Mouse (Mus musculus): ENCODE measurements around the gene Ndrg3. TPM values are rescaled to one million over a fixed set of nuclear protein-coding genes. Genes with fewer than 3 reads are reported as not detected.

Gene Ndrg3
- 22.8 and 25.4 TPM in 2 replicates for polyA plus RNA-seq (2015; fragmentation: Nextera tagmentation; extraction: Ambion mirVana)

DNA sequence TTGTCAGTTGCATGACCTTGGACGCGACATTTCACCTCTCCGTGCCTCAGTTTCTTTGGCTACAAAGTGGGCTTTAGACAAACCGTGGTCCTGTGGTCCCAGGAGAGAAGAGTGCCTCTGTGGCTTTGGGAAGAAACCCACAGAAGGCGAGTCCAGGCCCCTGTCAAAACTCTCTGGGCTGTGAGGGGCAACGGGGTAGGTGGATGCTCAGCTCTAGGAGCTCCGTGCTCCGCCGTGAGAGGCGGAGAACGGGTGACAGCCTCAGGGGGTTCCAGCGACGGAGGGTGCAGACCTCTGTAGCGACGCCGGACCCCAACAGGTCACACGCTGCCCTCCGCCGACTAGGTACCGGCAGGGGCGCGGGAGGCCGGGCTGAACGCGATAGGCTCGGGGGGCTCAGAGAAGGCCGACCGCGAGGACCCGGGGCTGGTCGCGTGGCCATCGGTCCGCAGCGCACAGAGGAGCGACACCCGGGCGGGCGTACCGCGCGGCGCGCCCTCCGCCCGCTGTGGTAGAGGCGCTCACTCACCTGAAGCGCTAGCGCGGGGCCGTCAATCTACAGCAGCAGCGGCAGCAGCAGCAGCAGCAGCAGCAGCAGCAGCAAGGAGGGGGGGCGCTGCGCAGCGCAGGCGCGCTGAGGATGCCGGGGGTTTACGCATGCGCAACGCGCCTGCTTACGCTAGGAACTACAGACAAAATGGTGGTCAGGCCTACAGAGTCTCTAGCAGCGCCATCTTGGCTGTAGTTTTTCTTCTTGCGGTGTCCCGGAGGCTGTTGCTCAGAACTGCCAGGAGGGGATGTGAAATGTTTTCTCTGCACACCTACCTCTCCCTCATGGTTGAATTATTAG is at the start of gene Ndrg3:
Ndrg3 (minus strand) TSS at position 587 of the 850 bp plus-strand sequence.
- under 1% methylated on average over 45 of the region's 66 CpGs for WGBS
- H3K9ac ChIP-seq (replicated peaks; ENCODE audit: low read depth) = peak within 1 kb of the TSS; percentile 76
- no peaks in the 10 kb centered on the region for H3K9me3 ChIP-seq (ENCODE audit: low read length)
- peaks cover 3% of the 10 kb centered on the region; the same call in 1 of the 2 replicates for H3K4me1 ChIP-seq (ENCODE audit: insufficient read depth, low read depth, low read length)
- H3K36me3 ChIP-seq (ENCODE audit: insufficient read depth, low read length) = no peaks in the 10 kb centered on the region
- peak within 1 kb of the TSS; percentile 97 for H3K4me2 ChIP-seq (replicated peaks; ENCODE audit: low read depth, low read length)
- H3K4me3 ChIP-seq (ENCODE audit: low read depth, low read length) = peak within 1 kb of the TSS; percentile 76
- ATAC-seq = peak; percentile 98
- no peak within 1 kb of the TSS for H3K27ac ChIP-seq (ENCODE audit: low read length)
- DNase-seq (ENCODE audit: low spot score) = peak; percentile 99
- no peaks in the 10 kb centered on the region for H3K27me3 ChIP-seq (replicated peaks; ENCODE audit: insufficient read depth, low read length)
- TF ChIP-seq EP300 (IDR thresholded peaks at IDR 0.05) (no peak), CTCF (IDR thresholded peaks at IDR 0.05) (peak; percentile 56; the same call in 1 of the 2 replicates)

DNA sequence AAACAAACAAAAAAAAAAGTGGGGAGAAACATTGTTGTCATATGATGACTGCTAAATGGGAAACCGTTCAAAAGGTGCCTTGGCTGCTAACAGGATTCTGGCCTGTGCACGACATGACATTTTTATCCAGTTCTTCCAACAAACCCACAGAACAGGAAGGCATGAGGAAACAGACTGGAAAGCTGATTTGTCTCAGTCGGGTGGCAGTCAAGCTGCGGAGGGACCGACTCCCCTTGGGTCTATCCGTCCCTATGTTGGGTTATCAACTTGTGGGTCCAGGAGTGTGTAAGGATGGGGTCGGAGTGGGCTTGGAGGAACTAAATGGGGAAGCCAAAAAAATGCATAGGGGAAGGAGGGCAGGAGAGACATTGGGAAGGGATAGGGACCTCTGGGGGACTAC is 49.6 kb upstream of the Ndrg3 start:
- Histone ChIP-seq H3K9ac (replicated peaks; ENCODE audit: low read depth) (no peak overlapping the region), H3K27ac (ENCODE audit: low read length) (no peak overlapping the region), H3K9me3 (ENCODE audit: low read length) (no peaks in the 10 kb centered on the region; the same call in 1 of the 2 replicates), H3K4me3 (ENCODE audit: low read depth, low read length) (no peak overlapping the region), H3K4me2 (replicated peaks; ENCODE audit: low read depth, low read length) (no peak overlapping the region), H3K4me1 (ENCODE audit: insufficient read depth, low read depth, low read length) (peaks cover 4% of the 10 kb centered on the region), H3K27me3 (replicated peaks; ENCODE audit: insufficient read depth, low read length) (no peaks in the 10 kb centered on the region), H3K36me3 (ENCODE audit: insufficient read depth, low read length) (peaks cover 32% of the 10 kb centered on the region)
- WGBS = 76% methylated on average over 7 of the region's 7 CpGs
- DNase-seq (ENCODE audit: low spot score) = no peak
- TF ChIP-seq CTCF (IDR thresholded peaks at IDR 0.05) (no peak), EP300 (IDR thresholded peaks at IDR 0.05) (no peak)
- ATAC-seq = no peak

DNA sequence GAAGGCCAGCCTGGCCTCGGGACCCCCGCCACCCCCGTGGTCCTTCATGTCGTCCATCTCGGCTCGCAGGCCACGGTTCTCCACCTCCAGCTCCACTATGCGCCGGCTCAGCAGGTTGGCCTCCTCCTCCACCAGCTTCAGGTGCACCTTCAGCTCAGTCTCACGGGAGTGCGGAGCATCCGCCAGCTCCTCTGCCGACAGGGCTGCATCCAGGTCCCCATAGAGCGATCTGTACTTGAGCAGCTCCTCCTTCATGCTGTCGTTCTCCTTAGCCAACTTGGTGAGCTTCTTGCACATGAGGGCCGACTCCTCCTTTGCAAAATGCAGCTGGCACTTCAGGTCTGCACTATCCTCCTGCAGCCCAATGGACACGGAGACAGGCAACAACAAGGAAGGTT is 48.8 kb upstream of the Ndrg3 start:
- DNase-seq (ENCODE audit: low spot score) = no peak
- Histone ChIP-seq H3K9ac (replicated peaks; ENCODE audit: low read depth) (no peak overlapping the region), H3K9me3 (ENCODE audit: low read length) (no peaks in the 10 kb centered on the region; the same call in 1 of the 2 replicates), H3K27ac (ENCODE audit: low read length) (no peak overlapping the region), H3K27me3 (replicated peaks; ENCODE audit: insufficient read depth, low read length) (no peaks in the 10 kb centered on the region), H3K36me3 (ENCODE audit: insufficient read depth, low read length) (peaks cover 34% of the 10 kb centered on the region), H3K4me3 (ENCODE audit: low read depth, low read length) (no peak overlapping the region), H3K4me1 (ENCODE audit: insufficient read depth, low read depth, low read length) (peaks cover 4% of the 10 kb centered on the region), H3K4me2 (replicated peaks; ENCODE audit: low read depth, low read length) (no peak overlapping the region)
- TF ChIP-seq CTCF (IDR thresholded peaks at IDR 0.05) = no peak
- no peak for TF ChIP-seq EP300 (IDR thresholded peaks at IDR 0.05)
- WGBS = 78% methylated on average over 17 of the region's 17 CpGs
- ATAC-seq = no peak

DNA sequence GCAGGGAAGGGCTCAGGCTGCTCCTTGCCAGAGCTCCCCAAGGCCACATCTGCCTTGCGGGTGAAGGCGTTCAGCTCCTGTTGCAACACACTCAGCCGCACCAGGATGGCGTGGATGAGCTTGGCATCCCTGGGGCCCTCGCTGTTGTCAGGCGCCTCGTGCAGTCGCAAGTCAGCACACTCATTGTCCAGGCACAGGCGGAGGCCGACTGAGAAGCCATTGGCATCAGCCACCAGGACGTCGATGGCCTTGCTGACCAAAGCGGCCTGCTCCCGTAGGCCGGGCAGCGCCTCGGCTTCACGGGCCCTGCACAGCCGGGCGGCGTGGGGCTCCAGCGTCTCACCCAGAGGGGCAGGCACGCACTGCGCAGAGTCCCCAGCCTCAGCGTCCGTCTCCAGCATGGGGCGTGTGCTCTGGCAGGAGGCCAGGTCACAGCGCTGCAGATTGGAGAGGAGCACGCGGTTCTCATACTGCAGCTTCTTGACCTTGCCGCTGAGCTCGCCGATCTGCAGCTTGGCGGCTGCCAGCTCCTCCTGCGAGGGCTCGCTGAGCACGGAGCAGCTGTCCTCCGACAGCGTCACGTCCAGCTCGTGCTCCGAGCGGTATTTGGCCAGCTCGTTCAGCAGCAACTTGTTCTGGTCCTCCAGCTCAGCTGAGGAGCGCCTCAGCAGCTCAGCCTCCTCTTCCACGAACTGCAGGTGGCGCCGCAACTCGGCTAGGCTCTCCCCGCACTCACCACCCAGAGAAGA is 48.2 kb upstream of the Ndrg3 start:
- no peaks in the 10 kb centered on the region; the same call in 1 of the 2 replicates for H3K9me3 ChIP-seq (ENCODE audit: low read length)
- no peak overlapping the region for H3K4me2 ChIP-seq (replicated peaks; ENCODE audit: low read depth, low read length)
- peaks cover 4% of the 10 kb centered on the region for H3K4me1 ChIP-seq (ENCODE audit: insufficient read depth, low read depth, low read length)
- 52% methylated on average over 49 of the region's 50 CpGs for WGBS
- no peak overlapping the region for H3K9ac ChIP-seq (replicated peaks; ENCODE audit: low read depth)
- peaks cover 36% of the 10 kb centered on the region for H3K36me3 ChIP-seq (ENCODE audit: insufficient read depth, low read length)
- peak; percentile 82 for ATAC-seq
- DNase-seq (ENCODE audit: low spot score) = peak; percentile 82
- H3K27ac ChIP-seq (ENCODE audit: low read length) = no peak overlapping the region
- no peak overlapping the region for H3K4me3 ChIP-seq (ENCODE audit: low read depth, low read length)
- TF ChIP-seq EP300 (IDR thresholded peaks at IDR 0.05) (no peak), CTCF (IDR thresholded peaks at IDR 0.05) (peak; percentile 59)
- no peaks in the 10 kb centered on the region for H3K27me3 ChIP-seq (replicated peaks; ENCODE audit: insufficient read depth, low read length)

DNA sequence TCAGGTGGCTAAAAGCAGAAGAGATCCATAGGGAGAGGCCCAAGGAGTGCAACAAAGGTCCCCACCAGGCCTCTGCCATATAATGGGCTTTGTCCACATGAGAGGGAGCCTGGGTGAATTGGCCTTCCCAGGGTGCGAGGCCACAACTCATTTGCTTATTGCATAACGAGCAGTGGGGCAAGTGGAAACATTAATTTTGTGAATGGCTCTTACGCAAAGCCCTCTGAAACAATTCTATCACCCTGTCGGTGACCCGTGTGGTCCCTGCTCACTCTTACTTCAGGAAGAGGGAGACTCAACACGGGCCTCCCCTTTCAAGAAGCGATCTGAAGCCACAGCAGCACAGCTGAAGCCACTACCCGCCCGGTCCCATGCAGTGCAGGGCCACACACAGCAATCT is 45.4 kb upstream of the Ndrg3 start:
- H3K4me1 ChIP-seq (ENCODE audit: insufficient read depth, low read depth, low read length) = peaks cover 4% of the 10 kb centered on the region
- DNase-seq (ENCODE audit: low spot score) = peak; percentile 54
- 60% methylated on average over 9 of the region's 9 CpGs for WGBS
- no peaks in the 10 kb centered on the region for H3K9me3 ChIP-seq (ENCODE audit: low read length)
- no peak for TF ChIP-seq EP300 (IDR thresholded peaks at IDR 0.05)
- TF ChIP-seq CTCF (IDR thresholded peaks at IDR 0.05) = no peak
- no peak overlapping the region for H3K9ac ChIP-seq (replicated peaks; ENCODE audit: low read depth)
- H3K27me3 ChIP-seq (replicated peaks; ENCODE audit: insufficient read depth, low read length) = no peaks in the 10 kb centered on the region
- H3K4me2 ChIP-seq (replicated peaks; ENCODE audit: low read depth, low read length) = no peak overlapping the region
- no peak overlapping the region for H3K4me3 ChIP-seq (ENCODE audit: low read depth, low read length)
- 0 out of 2 replicates have a peak, but pooled peaks have one; percentile 6 for ATAC-seq
- no peak overlapping the region for H3K27ac ChIP-seq (ENCODE audit: low read length)
- H3K36me3 ChIP-seq (ENCODE audit: insufficient read depth, low read length) = peaks cover 41% of the 10 kb centered on the region

DNA sequence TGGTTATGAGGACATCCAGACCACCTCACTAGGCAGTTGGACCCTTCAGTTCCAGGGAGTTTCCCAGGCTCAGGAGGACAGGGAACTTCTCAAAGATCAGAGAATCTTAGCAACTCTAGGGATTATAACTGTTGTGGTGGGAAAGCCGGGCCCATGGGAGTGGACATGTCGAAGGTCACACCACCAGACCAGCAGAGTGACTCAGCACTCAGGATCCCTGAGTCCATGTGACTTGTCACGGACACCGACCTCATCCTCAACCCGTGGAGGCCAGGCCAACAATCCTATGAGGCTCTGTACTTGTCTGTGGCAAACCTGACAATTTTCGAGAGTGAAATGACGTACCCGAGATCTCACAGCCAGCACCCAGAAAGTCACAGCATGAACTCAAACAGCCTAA is 44.5 kb upstream of the Ndrg3 start:
- H3K9me3 ChIP-seq (ENCODE audit: low read length) = no peaks in the 10 kb centered on the region
- peaks cover 42% of the 10 kb centered on the region for H3K36me3 ChIP-seq (ENCODE audit: insufficient read depth, low read length)
- peaks cover 4% of the 10 kb centered on the region for H3K4me1 ChIP-seq (ENCODE audit: insufficient read depth, low read depth, low read length)
- no peaks in the 10 kb centered on the region for H3K27me3 ChIP-seq (replicated peaks; ENCODE audit: insufficient read depth, low read length)
- DNase-seq (ENCODE audit: low spot score) (no peak), ATAC-seq (peak; percentile 39; the same call in 1 of the 2 replicates)
- no peak overlapping the region for H3K27ac ChIP-seq (ENCODE audit: low read length)
- no peak overlapping the region for H3K9ac ChIP-seq (replicated peaks; ENCODE audit: low read depth)
- no peak overlapping the region for H3K4me2 ChIP-seq (replicated peaks; ENCODE audit: low read depth, low read length)
- WGBS = 81% methylated on average over 8 of the region's 8 CpGs
- TF ChIP-seq CTCF (IDR thresholded peaks at IDR 0.05) (no peak), EP300 (IDR thresholded peaks at IDR 0.05) (no peak)
- no peak overlapping the region for H3K4me3 ChIP-seq (ENCODE audit: low read depth, low read length)
